Mouse (Mus musculus): ENCODE results near the gene Map3k10.

- TF ChIP-seq CTCF (IDR thresholded peaks at IDR 0.05; ENCODE audit: low read depth, low read length) (no peak), POLR2A (IDR thresholded peaks at IDR 0.05; ENCODE audit: borderline replicate concordance, low read depth, low read length) (no peak)
Measured at GRCm38 (mm10) chr7:27628190-27628589, 46.2 kb downstream of the Map3k10 start.
